37 mouse cellular contexts compared by ENCODE assay signal in the genomic region with DNA sequence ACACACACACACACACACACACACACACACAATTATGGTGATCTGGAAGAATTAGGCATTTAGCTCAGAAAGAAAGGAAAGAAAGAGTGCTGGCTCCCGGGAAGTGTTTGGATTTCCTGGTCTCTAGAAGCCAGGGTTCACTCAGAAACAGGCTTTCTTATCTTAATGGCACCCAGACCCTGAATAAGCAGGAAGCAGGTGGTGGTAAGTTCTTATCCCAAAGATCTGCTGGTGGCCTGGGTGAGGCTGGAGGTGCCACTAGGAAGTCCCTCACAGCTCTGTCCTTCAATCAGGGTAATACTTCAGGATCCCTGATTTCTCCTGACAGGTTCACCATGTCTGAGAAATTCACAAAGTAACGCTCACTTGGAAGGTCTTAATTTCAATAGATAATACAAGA. TPM values are rescaled to one million over a fixed set of nuclear protein-coding genes. Genes with fewer than 3 reads are reported as not detected.
"Had no signal": no experiment of that assay in that cellular context is flagged by ENCODE, and none has a peak within 500 bp of the region (broad histone marks: within the 10 kb centered on the region; RNA-seq: fewer than 3 reads in every experiment).

No protein-coding gene starts in this region.

- H3K9ac ChIP-seq: heart, embryonic 12.5 days; hindbrain, embryonic 12.5 days; hindbrain, embryonic 14.5 days; kidney, embryonic 15.5 days; limb, embryonic 13.5 days; limb, embryonic 15.5 days; liver, embryonic 12.5 days had no signal

- ATAC-seq: hindbrain, embryonic 16.5 days; inflammation-experienced regulatory T-cells, adult 6 months; liver, embryonic 12.5 days had no signal

- H3K27ac ChIP-seq: heart, adult 2 months; heart, embryonic 10.5 days; hindbrain, embryonic 10.5 days; hindbrain, embryonic 12.5 days; hindbrain, embryonic 14.5 days; kidney, embryonic 15.5 days; kidney, postnatal 0 days; limb, embryonic 13.5 days; limb, embryonic 15.5 days; liver, embryonic 12.5 days had no signal

- H3K4me2 ChIP-seq: heart, embryonic 12.5 days; hindbrain, embryonic 12.5 days; hindbrain, embryonic 14.5 days; kidney, embryonic 15.5 days; limb, embryonic 13.5 days; limb, embryonic 15.5 days; liver, embryonic 12.5 days had no signal

- H3K4me1 ChIP-seq: kidney, embryonic 15.5 days had no signal

- H3K9me3 ChIP-seq: heart, embryonic 10.5 days; heart, embryonic 12.5 days; hindbrain, embryonic 10.5 days; hindbrain, embryonic 12.5 days; kidney, embryonic 15.5 days; limb, embryonic 13.5 days; limb, embryonic 15.5 days; liver, embryonic 12.5 days had no signal

- H3K27me3 ChIP-seq: heart, embryonic 12.5 days; hindbrain, embryonic 12.5 days; kidney, embryonic 15.5 days; limb, embryonic 13.5 days; limb, embryonic 15.5 days; liver, embryonic 12.5 days had no signal

- DNase-seq: gastrocnemius, postnatal 14 days; gastrocnemius, postnatal 36 days; heart, adult 11 months; heart, adult 2 months; heart, postnatal 10 days; heart, postnatal 4 days; kidney, adult 11 months; kidney, adult 9 months; kidney, postnatal 14 days; layer of hippocampus, adult 9-11 months; layer of hippocampus, postnatal 36 days; left cerebral cortex, postnatal 4 days had no signal

- H3K4me3 ChIP-seq: heart, adult 2 months; heart, embryonic 10.5 days; heart, embryonic 12.5 days; hindbrain, embryonic 10.5 days; hindbrain, embryonic 12.5 days; kidney, embryonic 15.5 days; limb, embryonic 13.5 days; limb, embryonic 15.5 days; liver, embryonic 12.5 days had no signal

RNA-seq across cellular contexts. Expression of a gene that starts 44.1 kb away (rescaled TPM):
- total RNA-seq: gastrocnemius, adult 18-20 months; gastrocnemius, adult 8-10 months; gastrocnemius, postnatal 14 days; gastrocnemius, postnatal 36 days; heart, adult 2 months; heart, postnatal 10 days; heart, postnatal 25 days; heart, postnatal 4 days; layer of hippocampus, adult 18-20 months; layer of hippocampus, adult 8-10 months; layer of hippocampus, postnatal 14 days; layer of hippocampus, postnatal 36 days; liver, adult 2 months had no signal
- polyA plus RNA-seq: gonadal fat pad, adult 2 months; heart, adult 2 months; heart, embryonic 12.5 days; heart, embryonic 14.5 days; hindbrain, embryonic 10.5 days; hindbrain, embryonic 12.5 days; hindbrain, embryonic 14.5 days; inflammation-experienced regulatory T-cells, adult 6 months; kidney, adult 2 months; limb, embryonic 11.5 days; limb, embryonic 13.5 days; liver, adult 2 months; liver, embryonic 12.5 days had no signal

RNA-seq across cellular contexts. Expression of a gene that starts 49.5 kb away (rescaled TPM):
- total RNA-seq: liver, adult 2 months had no signal
- polyA plus RNA-seq: liver, adult 2 months had no signal

RNA-seq across cellular contexts. Expression of a gene that starts 54.4 kb away (rescaled TPM):
- total RNA-seq: gastrocnemius, adult 18-20 months; gastrocnemius, adult 8-10 months; gastrocnemius, postnatal 14 days; heart, adult 2 months; heart, postnatal 25 days; liver, adult 2 months had no signal
- polyA plus RNA-seq: heart, embryonic 16.5 days; kidney, adult 2 months; large intestine, adult 2 months; liver, adult 2 months had no signal
